Mouse (Mus musculus) mouse embryonic stem cell (cell line): ENCODE results near the gene Pnma1.

Source experiments
- in situ Hi-C, 2 experiments: fragments of 300-500 bp; cut with MboI; formaldehyde crosslinking; loops; 1 replicate in 1 of 2; 3 replicates in 1 of 2; pipeline ENCODE4 v1.14.3; 2019 to 2020; ENCODE audit warnings: low sequenced_read_pairs in 2 of 2, low pct_unique_long_range_greater_than_20kb in 1 of 2, mixed read lengths in 1 of 2; ENCODE audit not compliant: unreplicated experiment in 1 of 2

Gene Pnma1

DNA sequence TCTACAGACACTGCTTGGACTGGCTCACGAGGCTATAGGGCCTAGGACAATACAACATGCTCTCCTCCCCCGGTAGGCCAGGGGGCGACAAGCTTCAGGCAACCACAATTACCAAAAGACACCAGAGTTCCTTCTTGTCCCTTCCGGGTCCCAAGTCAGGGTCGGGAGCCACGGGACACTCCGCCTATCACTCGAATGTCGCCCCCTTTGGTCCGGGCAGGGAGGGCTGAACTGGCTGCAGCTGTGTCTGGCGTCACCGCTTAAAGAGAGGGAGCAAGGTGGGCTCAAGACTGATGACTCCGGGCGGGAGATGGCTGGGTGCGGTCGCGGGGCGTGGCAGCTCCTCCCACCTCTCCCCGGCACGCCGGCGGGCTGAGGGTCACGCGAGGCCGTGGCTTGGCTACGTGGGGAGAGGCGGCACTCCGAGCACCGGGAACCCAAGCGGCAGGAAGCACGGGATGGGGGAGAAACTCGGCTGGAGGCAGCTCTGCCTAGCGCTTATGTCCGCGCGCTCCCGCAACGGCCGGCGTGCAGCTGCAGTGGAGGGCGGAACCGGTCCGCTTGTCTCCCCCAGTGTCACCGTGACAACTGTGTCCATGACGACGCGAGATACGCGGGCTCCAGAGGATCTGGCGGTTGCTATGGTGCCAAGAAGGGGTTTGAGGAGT, at the start of gene Pnma1:
TSS of gene Pnma1 (minus strand) at position 536 of the 668 bp plus-strand sequence.
- in situ Hi-C loops: no loop called here

DNA sequence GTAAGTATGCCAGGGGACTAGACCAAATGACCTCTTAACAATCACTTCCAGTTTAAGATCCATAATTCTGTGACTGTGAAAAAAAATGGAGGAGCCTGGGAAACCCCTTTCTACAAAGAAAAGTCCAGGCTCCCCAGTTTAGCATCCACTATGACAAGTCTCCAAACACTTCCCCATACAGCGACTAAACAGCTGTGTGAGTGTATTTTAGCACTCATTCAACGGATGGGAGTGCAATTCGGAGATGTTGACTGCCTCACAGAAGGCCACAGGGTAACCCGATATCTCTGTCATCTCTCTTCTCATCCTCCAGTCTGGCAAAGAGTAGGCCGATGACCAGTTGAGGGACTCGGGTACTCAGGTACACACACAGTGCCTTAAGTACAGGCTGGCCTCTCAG, 46.9 kb upstream of the Pnma1 start:
- in situ Hi-C loops: no loop called here

DNA sequence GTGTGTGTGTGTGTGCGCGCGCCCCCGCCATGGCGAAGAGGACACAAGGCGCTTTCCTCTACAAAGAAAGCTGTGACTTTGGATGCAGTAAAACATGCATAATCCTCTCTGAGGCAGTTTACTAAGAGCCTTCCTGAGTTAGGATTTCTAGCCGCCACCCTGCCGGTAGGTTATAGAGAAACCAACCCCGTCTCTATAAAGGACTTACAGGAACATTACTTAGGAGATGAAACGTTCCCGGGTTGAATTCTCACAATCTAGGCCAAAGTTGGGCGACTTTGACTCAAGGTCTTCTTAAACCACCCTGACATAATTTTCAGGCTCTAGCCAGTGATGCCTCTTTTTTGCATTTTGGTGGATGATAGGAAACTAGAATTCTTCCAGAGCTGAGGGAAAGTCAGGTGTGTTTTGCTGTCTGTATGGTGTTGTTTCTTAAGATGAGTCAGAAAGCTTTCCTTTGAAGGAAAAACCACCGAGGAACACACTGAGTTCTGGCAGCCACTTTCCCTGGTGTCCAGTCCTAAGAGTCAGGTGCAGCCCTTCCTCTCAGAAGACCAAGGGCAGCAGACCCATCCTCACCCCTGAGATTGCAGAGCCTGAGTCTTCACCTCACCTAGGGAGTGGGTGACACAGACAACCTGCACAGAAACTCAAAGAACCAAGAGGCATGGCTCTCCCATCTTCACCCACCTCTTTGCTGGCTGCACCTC, 46.3 kb upstream of the Pnma1 start:
- in situ Hi-C loops: no loop called here

DNA sequence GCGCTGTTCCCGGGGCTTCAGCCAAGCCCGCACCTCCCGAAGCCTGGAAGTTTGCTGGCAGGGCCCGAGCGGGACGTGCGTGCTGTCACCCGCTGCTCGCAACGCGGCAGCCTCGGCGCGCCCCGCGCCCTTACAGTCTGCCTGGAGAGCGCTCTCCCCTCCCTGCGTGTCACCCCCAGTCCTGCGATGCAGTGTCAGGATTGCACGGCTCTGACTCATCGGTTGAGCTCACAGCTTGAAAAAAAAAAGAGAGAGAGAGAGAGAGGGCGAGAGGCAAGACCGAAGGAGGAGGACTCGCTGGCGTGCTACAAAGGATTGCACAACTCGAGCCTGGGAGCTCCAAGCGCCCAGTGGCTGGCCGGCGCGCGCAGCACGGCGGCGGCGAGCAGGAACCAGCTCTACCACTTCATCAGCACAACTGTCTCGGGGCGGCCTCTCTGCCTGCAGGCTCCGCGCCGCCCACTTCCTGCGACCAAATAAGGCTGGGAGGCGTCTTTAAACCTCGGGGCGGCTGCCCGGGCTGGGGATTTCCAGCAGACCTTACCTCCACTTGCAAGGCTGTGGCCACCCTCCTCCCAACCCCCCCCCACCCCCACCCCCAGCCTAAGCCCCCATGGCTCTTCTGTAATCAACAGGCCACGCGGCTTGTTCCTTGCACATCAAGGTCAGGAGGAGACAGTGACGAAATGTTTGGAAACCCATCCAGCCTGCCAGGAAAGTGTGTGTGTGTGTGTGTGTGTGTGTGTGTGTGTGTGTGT, 45.5 kb upstream of the Pnma1 start:
- in situ Hi-C loops: no loop called here

DNA sequence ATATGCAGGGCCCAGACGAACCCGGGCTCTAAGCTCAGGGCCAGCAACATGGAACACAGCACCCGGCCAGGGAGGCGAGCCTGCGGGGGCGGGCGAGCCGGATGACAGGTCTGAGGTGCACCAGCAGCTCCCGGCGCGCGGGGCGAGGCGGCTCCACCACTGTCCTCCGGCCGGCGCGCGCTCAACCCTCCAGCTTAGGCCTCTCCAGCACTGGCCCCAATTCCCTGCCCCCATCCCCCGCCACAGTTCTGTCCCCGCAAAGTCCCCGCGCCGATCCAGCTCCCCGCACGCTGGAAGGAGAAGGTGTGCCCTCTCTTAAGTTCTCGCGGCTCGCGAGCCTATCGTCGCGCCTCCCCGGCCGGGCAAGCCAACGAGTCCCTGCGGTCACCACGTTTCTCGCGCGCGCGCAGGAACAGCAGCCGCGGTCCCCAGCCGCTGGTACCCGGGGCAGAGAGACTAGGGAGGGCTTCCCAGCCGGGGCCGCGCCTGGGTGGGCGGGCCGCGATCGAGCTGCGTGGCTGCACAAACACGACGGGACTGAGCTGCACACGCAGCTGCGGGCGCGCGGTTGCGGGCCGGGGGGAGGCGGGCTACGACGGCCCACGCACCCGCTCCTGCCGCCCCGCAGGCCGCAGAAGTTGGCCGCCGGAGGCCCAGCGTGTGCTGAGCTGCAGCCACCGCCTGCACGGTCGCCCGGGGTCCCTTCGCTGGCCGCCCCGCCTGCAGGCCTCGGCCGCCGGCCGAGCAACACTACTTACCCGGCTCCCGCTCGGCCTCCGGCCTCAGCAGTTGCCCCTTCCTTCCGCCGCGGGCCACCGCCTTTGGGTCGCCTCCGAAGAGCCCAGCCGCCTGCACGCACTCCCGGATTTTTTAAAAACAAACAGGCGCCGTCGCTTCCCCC, 44.7 kb upstream of the Pnma1 start:
- in situ Hi-C loops: no loop called here

DNA sequence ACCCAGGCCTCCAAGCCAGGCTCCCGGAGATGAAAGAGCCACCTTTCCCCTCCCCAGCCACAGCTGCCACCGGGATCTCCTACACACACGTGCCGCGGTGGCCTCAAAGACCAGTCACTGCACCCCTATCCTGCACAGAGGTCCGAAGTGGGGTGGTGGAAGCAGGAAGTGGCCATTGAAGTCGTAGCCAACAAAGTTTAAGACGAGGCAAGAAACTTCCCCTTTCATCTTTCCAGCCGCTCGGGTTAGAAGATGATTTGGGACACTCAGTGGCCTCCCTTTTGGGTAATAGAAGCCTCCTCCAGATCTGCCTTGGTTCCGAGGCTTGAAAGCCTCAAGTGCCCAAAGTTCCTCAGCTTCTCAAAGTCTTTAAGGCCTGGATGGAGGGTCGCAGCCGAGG, 44.0 kb upstream of the Pnma1 start:
- in situ Hi-C loops: no loop called here

GRCm38 (mm10) chr12:84191770-84192169, 43.5 kb upstream of the Pnma1 start:
- in situ Hi-C loops: no loop called here

- in situ Hi-C loops: no loop called here
Observed at GRCm38 (mm10) chr12:84191190-84191589, 42.9 kb upstream of the Pnma1 start.

- in situ Hi-C loops: no loop called here
Observed at GRCm38 (mm10) chr12:84190151-84190820, 42.0 kb upstream of the Pnma1 start.

GRCm38 (mm10) chr12:84188881-84189444, 40.7 kb upstream of the Pnma1 start:
- in situ Hi-C loops: no loop called here

GRCm38 (mm10) chr12:84187752-84188601, 39.7 kb upstream of the Pnma1 start:
- in situ Hi-C loops: no loop called here

- in situ Hi-C loops: no loop called here
Observed at GRCm38 (mm10) chr12:84186950-84187349, 38.7 kb upstream of the Pnma1 start.

GRCm38 (mm10) chr12:84186536-84186935, 38.2 kb upstream of the Pnma1 start:
- in situ Hi-C loops: no loop called here

DNA sequence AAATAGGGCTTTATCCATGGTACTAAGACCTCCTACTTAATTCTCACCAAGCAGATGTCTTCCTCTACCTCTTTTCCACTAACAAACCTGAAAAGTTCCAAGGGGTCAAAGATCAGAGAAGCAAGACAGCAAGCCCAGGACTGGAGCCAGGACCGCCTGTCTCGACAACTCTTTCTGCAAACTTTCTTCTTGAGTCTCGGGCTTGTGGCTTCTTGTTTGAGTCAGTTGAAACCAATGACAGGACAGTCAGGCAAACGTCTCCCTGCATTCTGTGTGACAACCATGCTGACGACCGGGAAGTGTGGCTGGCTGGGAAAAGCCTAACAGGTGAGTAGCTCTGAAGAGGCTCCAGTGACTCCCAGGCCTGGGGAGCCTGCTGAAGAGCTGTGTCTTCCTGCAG, 37.3 kb upstream of the Pnma1 start:
- in situ Hi-C loops: no loop called here

GRCm38 (mm10) chr12:84184979-84185378, 36.7 kb upstream of the Pnma1 start:
- in situ Hi-C loops: no loop called here

DNA sequence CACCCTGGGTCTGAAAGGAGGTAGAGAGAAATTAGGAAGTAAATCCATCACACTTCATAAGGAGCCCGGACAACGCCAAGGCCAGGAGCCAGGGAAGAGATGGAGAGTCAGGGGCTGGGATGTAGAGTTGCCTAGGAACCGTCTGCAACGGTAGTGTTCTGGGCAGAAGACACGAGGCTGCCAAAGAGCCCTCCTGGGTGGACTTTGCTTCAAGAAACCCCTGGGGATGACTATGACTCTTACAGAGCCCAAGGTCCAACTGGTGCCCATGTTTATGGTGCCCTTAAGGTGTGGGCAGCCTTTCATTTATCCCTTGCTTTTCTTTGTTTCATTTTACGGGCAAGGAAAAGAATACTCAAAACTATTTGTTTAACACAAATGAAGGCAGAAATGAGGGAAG, 33.7 kb upstream of the Pnma1 start:
- in situ Hi-C loops: no loop called here
